Mouse (Mus musculus) MEL (cell line): ENCODE measurements around the gene Mab21l1. TPM values are rescaled to one million over a fixed set of nuclear protein-coding genes. Genes with fewer than 3 reads are reported as not detected.

Experiments
- DNase-seq: peaks from one replicate; pipeline ENCODE4 v3.0.0; 2011; ENCODE audit warnings: low read depth, low spot score
- H3K27ac ChIP-seq: 2 replicates; pipeline ENCODE4 v1.5.1; 2012; ENCODE audit warnings: low read depth, mild to moderate bottlenecking, control low read depth, low read length, moderate library complexity; ENCODE audit not compliant: control insufficient read depth
- H3K27me3 ChIP-seq, 2 experiments: fragments of 150-350 bp in 1 of 2; sonication (generic) in 1 of 2; 2 replicates each; pipeline ENCODE4 v1.6.1; 2012; ENCODE audit warnings: low read length in 2 of 2, mild to moderate bottlenecking in 2 of 2, improper control_type of control experiment in 1 of 2, moderate library complexity in 1 of 2; ENCODE audit not compliant: insufficient read depth in 2 of 2, control insufficient read depth in 1 of 2
- H3K36me3 ChIP-seq, 2 experiments: 2 replicates each; pipeline ENCODE4 v1.6.1; 2012 to 2014; ENCODE audit warnings: low read length in 2 of 2, improper control_type of control experiment in 1 of 2, inconsistent platforms in 1 of 2, mild to moderate bottlenecking in 1 of 2; ENCODE audit not compliant: insufficient read depth in 2 of 2, control insufficient read depth in 1 of 2
- H3K4me1 ChIP-seq, 2 experiments: fragments of 150-350 bp in 1 of 2; sonication (generic) in 1 of 2; 2 replicates each; pipeline ENCODE4 v1.6.1; 2012; ENCODE audit warnings: low read length in 2 of 2, improper control_type of control experiment in 1 of 2, mild to moderate bottlenecking in 1 of 2; ENCODE audit not compliant: insufficient read depth in 2 of 2, control insufficient read depth in 1 of 2
- H3K4me3 ChIP-seq, 2 experiments: fragments of 150-350 bp in 1 of 2; sonication (generic) in 1 of 2; 2 replicates each; pipeline ENCODE4 v1.5.1; 2012; ENCODE audit warnings: low read depth in 2 of 2, low read length in 2 of 2, mild to moderate bottlenecking in 2 of 2, moderate library complexity in 2 of 2, control low read depth in 1 of 2, improper control_type of control experiment in 1 of 2; ENCODE audit not compliant: control insufficient read depth in 1 of 2, insufficient read depth in 1 of 2
- H3K79me2 ChIP-seq: 2 replicates; pipeline ENCODE4 v1.6.1; 2012; ENCODE audit warnings: mild to moderate bottlenecking, low read length, moderate library complexity; ENCODE audit not compliant: control insufficient read depth, poor library complexity, insufficient read depth
- H3K9ac ChIP-seq: 2 replicates; pipeline ENCODE4 v1.6.1; 2012; ENCODE audit warnings: low read depth, mild to moderate bottlenecking, control low read depth, low read length, moderate library complexity; ENCODE audit not compliant: control insufficient read depth, poor library complexity, severe bottlenecking
- H3K9me3 ChIP-seq: fragments of 150-350 bp; sonication (generic); replicated peaks from 2 replicates; pipeline ENCODE4 v1.6.1; 2012; ENCODE audit warnings: mild to moderate bottlenecking, low read length, improper control_type of control experiment, moderate library complexity; ENCODE audit not compliant: insufficient read depth
- BHLHE40 ChIP-seq: IDR thresholded peaks from 2 replicates; pipeline ENCODE4 v1.6.1; 2012; ENCODE audit warnings: low read depth, mild to moderate bottlenecking, inconsistent platforms, low read length, improper control_type of control experiment, borderline replicate concordance
- CHD1 ChIP-seq: IDR thresholded peaks from 2 replicates; pipeline ENCODE4 v1.6.1; 2012; ENCODE audit warnings: low read depth, mild to moderate bottlenecking, inconsistent platforms, low read length, improper control_type of control experiment
- CHD2 ChIP-seq: IDR thresholded peaks from 2 replicates; pipeline ENCODE4 v1.6.1; 2011; ENCODE audit warnings: low read length, improper control_type of control experiment
- E2F4 ChIP-seq: IDR thresholded peaks from 2 replicates; pipeline ENCODE4 v1.6.1; 2011; ENCODE audit warnings: low read depth, low read length, improper control_type of control experiment, borderline replicate concordance
- ELF1 ChIP-seq: IDR thresholded peaks from 2 replicates; pipeline ENCODE4 v1.6.1; 2014; ENCODE audit warnings: low read depth, mild to moderate bottlenecking, inconsistent platforms, low read length, improper control_type of control experiment, moderate library complexity
- EP300 ChIP-seq, 2 experiments: IDR thresholded peaks; 2 replicates each; pipeline ENCODE4 v1.6.1; 2011; ENCODE audit warnings: improper control_type of control experiment in 2 of 2, low read length in 2 of 2, low read depth in 1 of 2, mild to moderate bottlenecking in 1 of 2
- ETS1 ChIP-seq: IDR thresholded peaks from 2 replicates; pipeline ENCODE4 v1.6.1; 2012; ENCODE audit warnings: low read depth, mild to moderate bottlenecking, inconsistent platforms, low read length, improper control_type of control experiment, moderate library complexity
- GATA1 ChIP-seq: IDR thresholded peaks from 2 replicates; pipeline ENCODE4 v1.6.1; 2011; ENCODE audit warnings: low read depth, low read length, improper control_type of control experiment
- JUND ChIP-seq: IDR thresholded peaks from 2 replicates; pipeline ENCODE4 v1.6.1; 2011; ENCODE audit warnings: low read depth, mild to moderate bottlenecking, improper control_type of control experiment, low read length
- MAFK ChIP-seq: IDR thresholded peaks from 2 replicates; pipeline ENCODE4 v1.6.1; 2011; ENCODE audit warnings: low read depth, mild to moderate bottlenecking, low read length, improper control_type of control experiment, borderline replicate concordance
- MAX ChIP-seq: IDR thresholded peaks from 2 replicates; pipeline ENCODE4 v1.6.1; 2011; ENCODE audit warnings: low read length, improper control_type of control experiment
- MAZ ChIP-seq: IDR thresholded peaks from 2 replicates; pipeline ENCODE4 v1.6.1; 2012; ENCODE audit warnings: low read depth, mild to moderate bottlenecking, inconsistent platforms, low read length, improper control_type of control experiment
- MYB ChIP-seq: IDR thresholded peaks from 2 replicates; pipeline ENCODE4 v1.6.1; 2011; ENCODE audit warnings: mild to moderate bottlenecking, low read depth, low read length, improper control_type of control experiment
- MYC ChIP-seq: IDR thresholded peaks from 2 replicates; pipeline ENCODE4 v1.6.1; 2011; ENCODE audit warnings: low read depth, mild to moderate bottlenecking, low read length, improper control_type of control experiment, moderate library complexity
- NELFE ChIP-seq: IDR thresholded peaks from 2 replicates; pipeline ENCODE4 v1.6.1; 2011; ENCODE audit warnings: low read depth, low read length, improper control_type of control experiment
- POLR2A ChIP-seq, 2 experiments: IDR thresholded peaks; 2 replicates each; pipeline ENCODE4 v1.6.1; 2011 to 2012; ENCODE audit warnings: low read length in 2 of 2, mild to moderate bottlenecking in 2 of 2, control low read depth in 1 of 2, improper control_type of control experiment in 1 of 2, low read depth in 1 of 2, moderate library complexity in 1 of 2; ENCODE audit not compliant: control insufficient read depth in 1 of 2, insufficient read depth in 1 of 2, poor library complexity in 1 of 2
- POLR2AphosphoS2 ChIP-seq: IDR thresholded peaks from 2 replicates; pipeline ENCODE4 v1.6.1; 2011; ENCODE audit warnings: low read length, improper control_type of control experiment
- RCOR1 ChIP-seq: IDR thresholded peaks from 2 replicates; pipeline ENCODE4 v1.6.1; 2012; ENCODE audit warnings: low read depth, mild to moderate bottlenecking, inconsistent platforms, low read length, improper control_type of control experiment
- SMC3 ChIP-seq: IDR thresholded peaks from 2 replicates; pipeline ENCODE4 v1.6.1; 2011; ENCODE audit warnings: low read depth, low read length, improper control_type of control experiment
- TCF12 ChIP-seq: IDR thresholded peaks from 2 replicates; pipeline ENCODE4 v1.6.1; 2014; ENCODE audit warnings: low read depth, mild to moderate bottlenecking, inconsistent platforms, low read length, improper control_type of control experiment, moderate library complexity
- USF2 ChIP-seq, 2 experiments: IDR thresholded peaks; 2 replicates each; pipeline ENCODE4 v1.6.1; 2011 to 2012; ENCODE audit warnings: improper control_type of control experiment in 2 of 2, low read length in 2 of 2, borderline replicate concordance in 1 of 2, inconsistent platforms in 1 of 2, low read depth in 1 of 2, mild to moderate bottlenecking in 1 of 2; ENCODE audit not compliant: insufficient read depth in 1 of 2
- ZKSCAN1 ChIP-seq: IDR thresholded peaks from 2 replicates; pipeline ENCODE4 v1.6.1; 2012; ENCODE audit warnings: low read depth, mild to moderate bottlenecking, inconsistent platforms, low read length, improper control_type of control experiment, moderate library complexity
- ZMIZ1 ChIP-seq: IDR thresholded peaks from 2 replicates; pipeline ENCODE4 v1.6.1; 2012; ENCODE audit warnings: low read depth, mild to moderate bottlenecking, inconsistent platforms, low read length, improper control_type of control experiment, moderate library complexity
- polyA plus RNA-seq, 2 experiments: library from polyadenylated mRNA; stranded (reverse) in 1 of 2; unstranded in 1 of 2; fragments of >175 nt in 1 of 2; fragments of >200 nt in 1 of 2; gene quantifications; 2 replicates each; pipeline versions ENCODE4 v1.2.1 to v1.2.4; 2012; ENCODE audit warnings: low replicate concordance in 2 of 2, low read depth in 1 of 2; ENCODE audit not compliant: insufficient read length in 2 of 2, insufficient read depth in 1 of 2, missing spikeins in 1 of 2
- total RNA-seq: library from RNA; depleted of rRNA; stranded (reverse); fragments of 300-350 nt; gene quantifications from 2 replicates; pipeline ENCODE4 v1.2.3, GENCODE M21; 2012

Gene Mab21l1
- total and polyA plus RNA-seq, 3 experiments, result not detected

GRCm38 (mm10) chr3:55787487-55788213 is 5.3 kb downstream of the Mab21l1 start:
- no peak overlapping the region for H3K9ac ChIP-seq
- TF ChIP-seq MAFK (no peak), ZKSCAN1 (no peak), JUND (no peak), ELF1 (no peak), MYC (no peak), SMC3 (no peak), RCOR1 (no peak), POLR2AphosphoS2 (no peak), MAX (no peak), USF2 (IDR thresholded peaks at IDR 0.05; ENCODE audit: borderline replicate concordance in 1 of 2, insufficient read depth in 1 of 2, low read depth in 1 of 2, low read length in 2 of 2) (no peak), ZMIZ1 (no peak), MYB (no peak), GATA1 (no peak), ETS1 (no peak), E2F4 (no peak), TCF12 (no peak), MAZ (no peak), CHD1 (no peak)
- TF ChIP-seq, all 39 proteins: peak for 0
- DNase-seq, result no peak

DNA sequence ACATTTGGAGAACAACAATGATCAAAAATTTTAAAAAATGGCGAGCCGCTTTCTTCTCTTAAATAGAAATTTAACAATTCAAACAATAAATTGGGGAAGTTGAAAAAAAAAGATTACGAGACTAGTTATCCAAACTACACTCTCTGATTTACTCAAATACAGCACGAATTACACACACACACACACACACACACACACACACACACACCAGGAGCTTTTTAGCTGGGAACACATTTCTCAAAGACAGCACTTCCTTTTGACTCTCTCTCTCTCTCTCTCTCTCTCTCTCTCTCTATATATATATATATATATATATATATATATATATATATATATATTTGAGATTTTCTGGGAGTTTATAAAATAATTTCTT is 5.9 kb downstream of the Mab21l1 start:
- Histone ChIP-seq H3K9me3 (no peaks in the 10 kb centered on the region), H3K9ac (no peak overlapping the region), H3K27ac (no peak overlapping the region), H3K4me3 (no peak overlapping the region)
- no peak for TF ChIP-seq RCOR1
- no peak for TF ChIP-seq MAZ
- no peak for TF ChIP-seq BHLHE40
- no peak for TF ChIP-seq CHD2
- no peak for TF ChIP-seq NELFE
- no peak for TF ChIP-seq MYC
- no peak for TF ChIP-seq EP300 (IDR thresholded peaks at IDR 0.05; ENCODE audit: low read depth in 1 of 2, low read length in 2 of 2)
- TF ChIP-seq POLR2A (IDR thresholded peaks at IDR 0.05; ENCODE audit: control insufficient read depth in 1 of 2, insufficient read depth in 1 of 2, low read depth in 1 of 2, low read length in 2 of 2, poor library complexity in 1 of 2), result no peak
- no peak for TF ChIP-seq MYB
- no peak for TF ChIP-seq POLR2AphosphoS2
- no peak for TF ChIP-seq E2F4
- TF ChIP-seq, all 39 proteins: peak for 0
- Histone ChIP-seq H3K79me2 (no peaks in the 10 kb centered on the region), H3K4me1 (no peaks in the 10 kb centered on the region), H3K36me3 (no peaks in the 10 kb centered on the region), H3K27me3 (no peaks in the 10 kb centered on the region)
- no peak for DNase-seq

More at GRCm38 (mm10) chr3:55787487-55788213, 5.3 kb downstream of the Mab21l1 start:
- H3K4me1 ChIP-seq, result no peaks in the 10 kb centered on the region
- H3K36me3 ChIP-seq, result no peaks in the 10 kb centered on the region
- H3K79me2 ChIP-seq, result no peaks in the 10 kb centered on the region
- no peaks in the 10 kb centered on the region for H3K27me3 ChIP-seq
- H3K4me3 ChIP-seq, result no peak overlapping the region
- no peaks in the 10 kb centered on the region for H3K9me3 ChIP-seq
- H3K27ac ChIP-seq, result no peak overlapping the region
